Mouse (Mus musculus): ENCODE results near the gene Eif4e. TPM values are rescaled to one million over a fixed set of nuclear protein-coding genes. Genes with fewer than 3 reads are reported as not detected.
"Not testable (repeated sequence)": the region's sequence is repeated elsewhere in the genome, so short reads cannot be mapped to it uniquely, and the experiment has no call there.

The Eif4e gene
- polyA plus RNA-seq, 1 experiment from 2014 or later, result 206 TPM

DNA sequence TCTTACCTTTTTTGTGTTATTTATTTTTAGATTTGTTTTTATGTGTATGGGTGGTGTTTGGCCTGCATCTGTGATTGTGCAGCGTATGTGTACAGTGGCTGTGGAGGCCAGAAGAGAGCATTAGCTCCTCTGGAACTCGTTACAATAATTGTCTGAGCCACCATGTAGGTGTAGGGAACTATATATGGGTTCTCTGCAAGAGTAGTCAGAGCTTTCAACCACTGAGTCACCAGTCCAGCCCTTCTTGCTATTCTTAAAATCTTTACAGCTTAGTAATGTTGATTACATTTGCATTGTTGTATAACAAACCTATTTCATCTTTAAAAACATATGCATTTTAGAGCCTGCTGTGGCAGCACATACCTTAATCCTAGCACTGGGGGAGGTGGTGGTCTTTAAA lies 20.7 kb downstream of the Eif4e start:
- Histone ChIP-seq H3K9me3 (replicated peaks) (no peaks in the 10 kb centered on the region), H3K4me2 (no peak overlapping the region), H3K4me3 (replicated peaks) (no peak overlapping the region), H3K4me1 (replicated peaks) (peaks cover 29% of the 10 kb centered on the region), H3K9ac (no peak overlapping the region), H3K36me3 (peaks cover 30% of the 10 kb centered on the region), H3K27ac (no peak overlapping the region), H3K27me3 (no peaks in the 10 kb centered on the region)
- WGBS (ENCODE audit: insufficient replicate concordance), result 83% methylated on average over 2 of the region's 2 CpGs
- ATAC-seq (ENCODE audit: low read depth) (no peak), DNase-seq (no peak)

DNA sequence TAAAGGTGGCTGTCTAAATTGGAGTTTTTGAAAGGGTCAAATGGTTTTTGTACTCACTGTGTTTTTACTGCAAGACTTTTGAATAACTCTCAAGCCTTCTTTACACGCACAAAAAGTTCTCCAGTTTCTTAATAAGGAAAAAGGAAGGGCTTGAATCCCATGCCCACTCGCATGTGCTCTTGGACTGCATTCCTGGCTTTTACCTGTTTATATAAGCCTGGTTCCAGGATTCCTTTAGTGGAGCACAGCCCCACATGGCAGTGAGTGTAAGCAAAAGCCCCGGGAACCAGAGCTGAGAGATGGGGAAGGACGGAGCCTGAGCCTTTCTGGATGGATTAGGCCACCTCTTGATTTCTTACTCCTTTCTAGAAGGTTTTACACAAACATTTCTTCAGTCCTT lies 23.1 kb downstream of the Eif4e start:
- Histone ChIP-seq H3K4me1 (replicated peaks) (peaks cover 13% of the 10 kb centered on the region), H3K4me3 (replicated peaks) (no peak overlapping the region), H3K27ac (no peak overlapping the region), H3K4me2 (no peak overlapping the region), H3K9me3 (replicated peaks) (no peaks in the 10 kb centered on the region), H3K9ac (no peak overlapping the region), H3K36me3 (peaks cover 45% of the 10 kb centered on the region), H3K27me3 (no peaks in the 10 kb centered on the region)
- 88% methylated on average over 4 of the region's 4 CpGs for WGBS (ENCODE audit: insufficient replicate concordance)
- ATAC-seq (ENCODE audit: low read depth) (no peak), DNase-seq (no peak)

DNA sequence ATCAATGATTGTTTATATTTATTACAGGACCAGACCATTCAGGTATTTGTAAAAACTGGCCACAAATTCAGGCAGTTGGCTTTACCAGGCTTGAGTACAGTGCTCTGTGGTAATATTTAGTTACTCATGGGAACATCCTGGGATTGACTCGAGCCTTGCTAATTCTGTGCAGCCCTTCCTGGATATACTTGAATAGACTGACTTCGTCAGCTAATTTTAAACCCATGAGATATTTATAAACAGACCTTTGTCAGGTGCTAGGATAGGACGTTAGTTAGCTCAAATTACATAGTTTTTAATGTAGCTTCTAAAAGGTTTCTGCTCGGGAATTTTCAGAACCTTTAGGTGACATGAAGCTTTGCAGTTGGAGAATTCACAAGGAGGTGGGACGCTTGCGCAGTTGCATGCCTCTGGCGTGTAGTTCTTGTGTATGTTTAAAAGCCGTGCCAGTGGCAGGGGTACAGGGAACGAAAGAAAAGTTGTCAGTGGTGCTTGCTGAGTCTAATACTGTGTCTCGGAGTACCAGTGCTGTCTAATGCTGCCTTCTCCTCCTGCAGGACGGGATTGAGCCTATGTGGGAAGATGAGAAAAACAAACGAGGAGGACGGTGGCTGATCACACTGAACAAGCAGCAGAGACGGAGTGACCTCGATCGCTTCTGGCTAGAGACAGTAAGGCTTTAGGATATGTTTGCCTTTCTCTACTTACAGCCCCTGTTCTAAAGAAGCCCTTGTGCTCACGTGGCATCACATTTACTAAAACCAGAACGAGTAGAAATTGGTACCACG lies 24.6 kb downstream of the Eif4e start:
- 86% methylated on average over 19 of the region's 19 CpGs for WGBS (ENCODE audit: insufficient replicate concordance)
- Histone ChIP-seq H3K4me3 (replicated peaks) (no peak overlapping the region), H3K27ac (no peak overlapping the region), H3K9ac (no peak overlapping the region), H3K9me3 (replicated peaks) (no peaks in the 10 kb centered on the region), H3K4me1 (replicated peaks) (peaks cover 5% of the 10 kb centered on the region), H3K4me2 (no peak overlapping the region), H3K27me3 (no peaks in the 10 kb centered on the region), H3K36me3 (peaks cover 52% of the 10 kb centered on the region)
- ATAC-seq (ENCODE audit: low read depth) (no peak), DNase-seq (no peak)

DNA sequence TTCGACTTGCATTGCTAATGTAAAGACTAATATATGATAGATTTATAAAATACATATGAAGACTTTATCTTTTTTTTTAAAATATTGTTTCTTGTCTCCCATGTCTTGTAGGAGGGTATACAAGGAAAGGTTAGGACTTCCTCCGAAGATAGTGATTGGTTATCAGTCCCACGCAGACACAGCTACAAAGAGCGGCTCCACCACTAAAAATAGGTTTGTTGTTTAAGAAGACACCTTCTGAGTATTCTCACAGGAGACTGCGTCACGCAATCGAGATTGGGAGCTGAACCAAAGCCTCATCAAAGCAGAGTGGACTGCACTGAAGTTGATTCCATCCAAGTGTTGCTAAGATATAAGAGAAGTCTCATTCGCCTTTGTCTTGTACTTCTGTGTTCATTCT lies 29.3 kb downstream of the Eif4e start:
- WGBS (ENCODE audit: insufficient replicate concordance), result 38% methylated on average over 8 of the region's 8 CpGs
- not testable (repeated sequence) for H3K27ac ChIP-seq; H3K4me1 ChIP-seq (replicated peaks); H3K9me3 ChIP-seq (replicated peaks); DNase-seq; H3K4me2 ChIP-seq; H3K27me3 ChIP-seq; H3K4me3 ChIP-seq (replicated peaks); H3K9ac ChIP-seq
- ATAC-seq (ENCODE audit: low read depth), result peak; percentile 78
- peaks cover 71% of the 10 kb centered on the region for H3K36me3 ChIP-seq

DNA sequence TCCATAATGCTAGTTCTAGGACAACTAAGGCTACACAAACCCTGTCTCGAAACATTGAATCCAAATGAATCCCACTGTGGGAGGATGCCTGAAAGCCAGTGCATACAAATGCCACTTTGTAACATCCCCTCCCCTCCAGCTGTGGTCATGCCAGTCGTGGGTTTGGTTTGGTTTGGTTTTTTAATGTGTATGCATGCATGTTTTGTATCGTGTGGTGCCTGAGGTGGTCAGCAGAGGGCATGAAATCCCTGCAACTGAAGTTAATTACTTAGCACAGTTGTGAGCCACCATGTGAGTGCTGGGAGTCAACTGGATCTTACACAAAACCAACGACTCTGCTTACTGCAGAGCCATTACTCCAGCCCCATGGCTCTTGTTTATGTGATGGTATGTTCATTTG lies 32.5 kb downstream of the Eif4e start:
- peaks cover 57% of the 10 kb centered on the region for H3K36me3 ChIP-seq
- peaks cover 5% of the 10 kb centered on the region for H3K4me1 ChIP-seq (replicated peaks)
- no peak overlapping the region for H3K4me3 ChIP-seq (replicated peaks)
- H3K27ac ChIP-seq, result no peak overlapping the region
- DNase-seq (no peak), ATAC-seq (ENCODE audit: low read depth) (no peak)
- no peaks in the 10 kb centered on the region for H3K9me3 ChIP-seq (replicated peaks)
- H3K4me2 ChIP-seq, result no peak overlapping the region
- H3K27me3 ChIP-seq, result no peaks in the 10 kb centered on the region
- no peak overlapping the region for H3K9ac ChIP-seq
- WGBS (ENCODE audit: insufficient replicate concordance), result 59% methylated on average over 4 of the region's 4 CpGs

DNA sequence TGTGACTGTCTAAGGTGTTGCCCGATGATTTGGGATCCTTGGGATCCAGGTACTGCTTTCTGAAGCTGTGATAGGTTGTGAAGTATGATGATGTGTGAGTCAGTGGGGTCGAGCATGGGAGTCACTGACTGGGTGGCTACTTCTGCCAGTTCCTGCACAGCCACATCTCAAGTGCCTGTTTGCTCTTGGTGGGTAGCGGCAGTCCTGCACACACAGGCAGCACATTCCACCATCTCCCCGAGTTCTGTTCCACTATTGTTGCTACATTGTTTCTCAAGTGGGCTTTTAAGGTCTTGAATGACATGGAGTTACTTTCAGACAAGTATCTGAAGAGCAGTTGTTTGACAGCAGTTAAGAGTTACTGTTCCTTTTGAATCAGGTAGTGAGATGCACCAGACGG lies 34.3 kb downstream of the Eif4e start:
- H3K27ac ChIP-seq, result no peak overlapping the region
- H3K4me2 ChIP-seq, result no peak overlapping the region
- no peak for ATAC-seq (ENCODE audit: low read depth)
- peaks cover 53% of the 10 kb centered on the region for H3K36me3 ChIP-seq
- WGBS (ENCODE audit: insufficient replicate concordance), result 78% methylated on average over 5 of the region's 5 CpGs
- H3K27me3 ChIP-seq, result no peaks in the 10 kb centered on the region
- H3K9ac ChIP-seq, result no peak overlapping the region
- no peak for DNase-seq
- H3K4me1 ChIP-seq (replicated peaks), result no peaks in the 10 kb centered on the region
- no peak overlapping the region for H3K4me3 ChIP-seq (replicated peaks)
- H3K9me3 ChIP-seq (replicated peaks), result no peaks in the 10 kb centered on the region

DNA sequence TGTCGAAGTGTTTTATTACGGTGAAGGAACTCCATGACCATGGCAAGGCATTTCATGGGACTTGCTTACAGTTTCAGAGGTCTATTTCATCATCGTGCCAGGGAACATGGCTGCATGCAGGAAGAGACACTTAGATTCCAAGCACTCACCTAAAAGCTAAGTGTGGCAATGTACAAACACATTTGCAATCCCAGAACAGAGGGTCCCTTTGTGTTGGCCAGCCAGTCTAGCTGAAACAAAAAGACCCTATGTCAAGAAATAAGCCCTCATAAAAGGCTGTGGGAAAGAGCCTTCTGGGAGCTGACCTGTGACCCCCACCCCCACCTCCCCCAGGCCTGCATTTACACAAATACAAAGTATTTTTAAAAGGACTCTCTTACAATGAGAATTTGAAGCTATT lies 34.9 kb downstream of the Eif4e start:
- WGBS (ENCODE audit: insufficient replicate concordance), result 83% methylated on average over 3 of the region's 3 CpGs
- Histone ChIP-seq H3K27ac (no peak overlapping the region), H3K9ac (no peak overlapping the region), H3K4me2 (no peak overlapping the region), H3K4me3 (replicated peaks) (no peak overlapping the region), H3K4me1 (replicated peaks) (no peaks in the 10 kb centered on the region), H3K36me3 (peaks cover 50% of the 10 kb centered on the region), H3K9me3 (replicated peaks) (no peaks in the 10 kb centered on the region), H3K27me3 (no peaks in the 10 kb centered on the region)
- DNase-seq (no peak), ATAC-seq (ENCODE audit: low read depth) (no peak)

DNA sequence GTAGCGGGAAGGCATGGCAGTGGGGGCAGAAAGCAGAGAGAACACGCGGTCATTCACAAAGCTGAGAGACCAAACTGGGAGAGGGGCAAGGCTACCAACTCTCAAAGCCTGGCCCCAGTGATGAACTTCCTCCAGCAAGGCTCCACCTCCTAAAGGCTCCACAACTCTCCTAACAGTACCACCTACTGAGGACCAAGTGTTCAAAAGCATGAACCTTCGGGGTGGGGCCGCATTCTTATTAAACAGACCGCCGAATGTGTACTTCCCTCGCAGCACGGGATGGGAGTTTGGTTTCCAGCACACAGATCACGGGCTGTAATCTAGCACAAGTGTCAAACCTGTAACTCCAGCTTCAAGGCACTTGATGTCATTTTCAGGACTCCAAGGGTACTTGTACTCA lies 52.9 kb downstream of the Eif4e start:
- WGBS (ENCODE audit: insufficient replicate concordance), result 78% methylated on average over 10 of the region's 10 CpGs
- Histone ChIP-seq H3K36me3 (no peaks in the 10 kb centered on the region), H3K9me3 (replicated peaks) (no peaks in the 10 kb centered on the region), H3K4me2 (no peak overlapping the region), H3K4me1 (replicated peaks) (no peaks in the 10 kb centered on the region), H3K4me3 (replicated peaks) (no peak overlapping the region), H3K27ac (no peak overlapping the region), H3K9ac (no peak overlapping the region), H3K27me3 (no peaks in the 10 kb centered on the region)
- DNase-seq (no peak), ATAC-seq (ENCODE audit: low read depth) (no peak)

DNA sequence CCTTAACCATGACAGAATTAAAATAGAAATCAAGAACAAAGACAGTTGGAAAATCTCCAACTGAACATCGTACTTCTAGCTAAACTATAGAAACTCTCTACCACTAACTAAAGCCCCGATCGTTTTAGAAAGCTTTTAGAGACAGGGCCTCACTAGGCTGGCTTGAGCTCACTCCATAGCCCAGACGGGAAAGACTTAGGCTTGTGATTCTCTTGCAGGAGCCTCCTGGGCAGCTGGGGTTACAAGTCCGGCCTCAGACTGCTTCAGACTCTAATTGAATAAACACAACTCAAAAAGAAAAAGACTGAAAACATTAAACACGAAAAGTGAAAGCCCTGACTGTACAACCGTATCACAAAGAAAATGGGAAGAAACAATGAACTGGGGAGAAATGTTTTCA lies 60.2 kb downstream of the Eif4e start:
- Histone ChIP-seq H3K9me3 (replicated peaks) (no peaks in the 10 kb centered on the region), H3K4me1 (replicated peaks) (no peaks in the 10 kb centered on the region), H3K9ac (no peak overlapping the region), H3K4me3 (replicated peaks) (no peak overlapping the region), H3K27ac (no peak overlapping the region), H3K36me3 (no peaks in the 10 kb centered on the region), H3K4me2 (no peak overlapping the region), H3K27me3 (no peaks in the 10 kb centered on the region)
- ATAC-seq (ENCODE audit: low read depth) (no peak), DNase-seq (no peak)
- 60% methylated on average over 7 of the region's 7 CpGs for WGBS (ENCODE audit: insufficient replicate concordance)

DNA sequence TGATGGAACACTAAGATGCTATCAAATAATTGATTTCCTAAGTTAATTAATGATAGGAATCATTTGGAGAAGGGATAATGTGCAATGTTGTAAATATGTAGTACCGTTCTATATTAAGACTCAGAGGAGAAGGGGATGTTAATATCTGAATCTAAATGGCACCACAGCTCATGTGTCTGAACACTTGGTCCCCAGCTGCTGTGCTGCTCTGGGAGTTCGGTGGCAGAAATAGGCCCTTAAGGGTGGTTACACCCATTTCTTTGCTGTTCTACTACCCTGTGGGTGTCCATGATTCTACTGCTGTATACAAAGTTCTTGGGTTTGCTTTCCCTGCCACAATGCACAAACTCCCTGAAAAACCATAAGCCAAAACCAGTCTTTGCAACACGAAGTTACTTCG lies 61.2 kb downstream of the Eif4e start:
- ATAC-seq (ENCODE audit: low read depth) (no peak), DNase-seq (no peak)

DNA sequence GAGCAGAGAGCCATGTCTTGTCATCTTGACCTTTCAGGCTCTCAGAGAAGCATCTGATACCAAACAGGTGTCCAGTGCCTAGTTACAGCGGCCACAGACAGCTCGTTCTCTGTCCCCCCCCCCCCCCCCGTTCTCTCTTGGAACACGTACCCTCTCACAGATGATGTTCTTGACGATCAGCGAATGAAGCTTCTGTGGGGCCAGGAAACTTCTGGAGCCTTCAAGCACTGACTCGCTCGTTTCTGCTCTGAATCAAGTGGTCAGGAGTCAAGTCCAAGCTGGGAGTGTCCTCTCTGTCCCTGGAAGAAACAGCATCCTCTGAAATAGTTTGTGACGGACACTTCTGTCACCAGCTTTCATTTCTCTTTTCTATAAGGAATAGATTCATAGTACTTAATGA lies 62.0 kb downstream of the Eif4e start:
- H3K27me3 ChIP-seq, result no peaks in the 10 kb centered on the region
- WGBS (ENCODE audit: insufficient replicate concordance), result 75% methylated on average over 9 of the region's 9 CpGs
- no peak overlapping the region for H3K4me3 ChIP-seq (replicated peaks)
- no peak overlapping the region for H3K9ac ChIP-seq
- H3K4me2 ChIP-seq, result no peak overlapping the region
- H3K36me3 ChIP-seq, result no peaks in the 10 kb centered on the region
- no peaks in the 10 kb centered on the region for H3K4me1 ChIP-seq (replicated peaks)
- DNase-seq (no peak), ATAC-seq (ENCODE audit: low read depth) (no peak)
- H3K9me3 ChIP-seq (replicated peaks), result no peaks in the 10 kb centered on the region
- no peak overlapping the region for H3K27ac ChIP-seq

More for the DNA sequence above, 61.2 kb downstream of the Eif4e start:
- no peaks in the 10 kb centered on the region for H3K9me3 ChIP-seq (replicated peaks)
- H3K4me3 ChIP-seq (replicated peaks), result no peak overlapping the region
- H3K9ac ChIP-seq, result no peak overlapping the region
- H3K4me2 ChIP-seq, result no peak overlapping the region
- H3K4me1 ChIP-seq (replicated peaks), result no peaks in the 10 kb centered on the region
- H3K27ac ChIP-seq, result no peak overlapping the region
- H3K27me3 ChIP-seq, result no peaks in the 10 kb centered on the region
- H3K36me3 ChIP-seq, result no peaks in the 10 kb centered on the region
- 80% methylated on average over 4 of the region's 4 CpGs for WGBS (ENCODE audit: insufficient replicate concordance)

DNA sequence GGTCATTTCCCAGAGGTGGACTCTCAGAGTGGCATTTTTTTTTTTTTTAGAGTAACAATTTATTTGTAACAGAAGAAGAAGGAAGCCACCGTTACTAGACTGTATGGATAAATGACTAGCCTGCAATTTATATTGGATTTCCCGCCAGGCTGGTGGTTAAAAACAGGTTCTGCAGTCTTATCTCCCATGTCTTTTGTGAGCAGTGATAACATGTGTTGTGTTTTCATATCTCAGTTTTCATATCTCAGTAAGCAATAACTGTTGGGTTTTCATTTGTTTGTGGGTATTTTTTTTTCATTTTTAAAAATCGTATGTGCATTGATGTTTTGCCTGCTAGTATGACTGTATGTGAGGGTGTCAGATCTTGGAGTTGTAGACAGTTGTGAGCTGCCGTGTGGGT lies 65.0 kb downstream of the Eif4e start:
- no peak for ATAC-seq (ENCODE audit: low read depth)
- H3K9ac ChIP-seq, result no peak overlapping the region
- no peaks in the 10 kb centered on the region for H3K27me3 ChIP-seq
- no peak overlapping the region for H3K4me3 ChIP-seq (replicated peaks)
- H3K36me3 ChIP-seq, result no peaks in the 10 kb centered on the region
- H3K4me2 ChIP-seq, result no peak overlapping the region
- H3K4me1 ChIP-seq (replicated peaks), result no peaks in the 10 kb centered on the region
- H3K9me3 ChIP-seq (replicated peaks), result no peaks in the 10 kb centered on the region
- no peak for DNase-seq
- no peak overlapping the region for H3K27ac ChIP-seq
- 66% methylated on average over 4 of the region's 4 CpGs for WGBS (ENCODE audit: insufficient replicate concordance)
